Mouse (Mus musculus) megakaryocyte, embryonic 14.5 days (primary cell): ENCODE measurements around the gene Glra2.

Source experiments
- FLI1 ChIP-seq: IDR thresholded peaks from 2 replicates; pipeline ENCODE4 v1.6.1; 2012; ENCODE audit warnings: low read length, inconsistent platforms, mixed read lengths
- GATA1 ChIP-seq: IDR thresholded peaks from 3 replicates; pipeline ENCODE4 v1.6.1; 2012; ENCODE audit warnings: mixed read lengths, low read length, inconsistent platforms, borderline replicate concordance

GRCm38 (mm10) chrX:165362798-165363197, 35.6 kb upstream of the Glra2 start:
- TF ChIP-seq GATA1 (no peak), FLI1 (no peak)
